Comparison of ENCODE assay signal across 8 mouse cellular contexts in the genomic region with DNA sequence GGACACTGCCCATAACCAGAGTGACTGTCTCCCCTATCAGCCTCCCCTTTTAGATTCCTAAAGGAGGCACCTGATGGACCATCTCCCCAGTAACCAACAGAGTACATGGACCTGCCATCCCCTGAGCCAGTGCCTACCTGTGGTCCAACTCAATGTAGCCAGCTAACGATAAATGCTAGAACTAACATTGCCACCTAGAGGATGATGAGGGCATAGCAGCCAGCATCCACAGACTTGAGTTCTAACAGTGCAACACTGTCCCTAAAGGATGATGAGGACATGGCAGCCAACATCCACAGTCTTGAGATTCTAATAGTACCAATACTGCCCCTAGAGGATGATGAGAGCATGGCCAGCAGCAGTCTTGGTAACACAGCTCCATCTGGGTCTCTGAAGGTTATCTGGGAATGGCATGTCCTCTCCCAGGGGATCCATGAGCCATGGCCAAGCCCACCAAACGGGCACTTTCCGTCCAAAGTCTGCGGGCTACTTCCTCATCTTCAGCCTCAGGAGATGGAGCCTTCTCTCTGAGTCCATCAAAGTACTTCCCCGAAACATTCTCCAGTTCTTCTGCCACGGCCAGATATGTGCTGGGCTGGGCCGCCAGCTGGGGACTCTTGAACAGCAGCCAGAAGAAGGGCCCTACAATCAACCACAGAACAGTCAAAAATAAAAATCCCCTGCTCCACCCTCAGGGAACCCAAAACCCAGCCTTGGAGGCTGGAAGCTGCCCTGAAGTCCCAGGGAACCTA. TPM values are rescaled to one million over a fixed set of nuclear protein-coding genes. Genes with fewer than 3 reads are reported as not detected.
DNase-seq lines count a peak whose midpoint lies in the region; ATAC-seq and TF ChIP-seq lines count a peak whose summit lies in the region.

No protein-coding gene starts in this region.

- H3K9ac ChIP-seq in embryonic facial prominence, embryonic 14.5 days (ENCODE audit: low read depth, low read length): no peak overlapping the region
- no peak overlapping the region for H3K9ac ChIP-seq in heart, adult 2 months (ENCODE audit: low read depth, low read length)
- H3K9ac ChIP-seq in limb, embryonic 11.5 days (ENCODE audit: low read length): no peak overlapping the region
- no peak overlapping the region for H3K9ac ChIP-seq in midbrain, embryonic 15.5 days

- peak; percentile 93 for TF ChIP-seq EP300 in heart, adult 2 months (IDR thresholded peaks at IDR 0.05; ENCODE audit: insufficient read depth, low read depth, low read length)

- H3K4me2 ChIP-seq in embryonic facial prominence, embryonic 14.5 days (ENCODE audit: low read depth, low read length): no peak overlapping the region
- H3K4me2 ChIP-seq in limb, embryonic 11.5 days (ENCODE audit: low read depth, severe bottlenecking): no peak overlapping the region
- no peak overlapping the region for H3K4me2 ChIP-seq in midbrain, embryonic 15.5 days

- DNase-seq in 416B (ENCODE audit: low read depth): peak; percentile 96
- peak; percentile 40 to 69 for DNase-seq in adrenal gland, postnatal 4 days (ENCODE audit: low spot score in 2 of 2)
- DNase-seq in embryonic facial prominence, embryonic 14.5 days (ENCODE audit: low spot score): peak; percentile 97
- peak; percentile 78 to 84 for DNase-seq in heart, adult 2 months
- peak; percentile 95 for DNase-seq in kidney, adult 2 months
- peak; percentile 91 for DNase-seq in limb, embryonic 11.5 days (ENCODE audit: low spot score)
- peak; percentile 82 to 88 for DNase-seq in spleen, adult 2 months (ENCODE audit: low read depth in 1 of 2, low spot score in 2 of 2)

- no peaks in the 10 kb centered on the region for H3K79me2 ChIP-seq in heart, adult 2 months (replicated peaks; ENCODE audit: control insufficient read depth, insufficient read depth, low read length)

- H3K4me1 ChIP-seq in embryonic facial prominence, embryonic 14.5 days (ENCODE audit: control insufficient read depth, insufficient read depth, low read length): no peaks in the 10 kb centered on the region
- H3K4me1 ChIP-seq in heart, adult 2 months (ENCODE audit: control insufficient read depth, insufficient read depth, low read length): no peaks in the 10 kb centered on the region
- H3K4me1 ChIP-seq in kidney, adult 2 months (ENCODE audit: control insufficient read depth, insufficient read depth, low read length): no peaks in the 10 kb centered on the region
- no peaks in the 10 kb centered on the region for H3K4me1 ChIP-seq in limb, embryonic 11.5 days (ENCODE audit: control insufficient read depth, insufficient read depth, low read length)
- H3K4me1 ChIP-seq in midbrain, embryonic 15.5 days: no peaks in the 10 kb centered on the region
- H3K4me1 ChIP-seq in spleen, adult 2 months (ENCODE audit: control insufficient read depth, insufficient read depth, insufficient read length): no peaks in the 10 kb centered on the region; the same call in 1 of the 2 replicates

- TF ChIP-seq POLR2A in heart, adult 2 months (IDR thresholded peaks at IDR 0.05; ENCODE audit: insufficient read depth, low read depth, low read length): no peak
- TF ChIP-seq POLR2A in kidney, adult 2 months (IDR thresholded peaks at IDR 0.05; ENCODE audit: low read depth, low read length): no peak
- no peak for TF ChIP-seq POLR2A in spleen, adult 2 months (IDR thresholded peaks at IDR 0.05; ENCODE audit: low read depth, low read length)

- H3K27ac ChIP-seq in embryonic facial prominence, embryonic 14.5 days (replicated peaks; ENCODE audit: low read depth, low read length): no peak overlapping the region
- H3K27ac ChIP-seq in heart, adult 2 months: no peak overlapping the region
- no peak overlapping the region for H3K27ac ChIP-seq in kidney, adult 2 months (ENCODE audit: insufficient read depth, low read depth, low read length)
- H3K27ac ChIP-seq in limb, embryonic 11.5 days (replicated peaks; ENCODE audit: low read depth, low read length): no peak overlapping the region
- no peak overlapping the region for H3K27ac ChIP-seq in midbrain, embryonic 15.5 days
- H3K27ac ChIP-seq in spleen, adult 2 months (ENCODE audit: insufficient read depth, low read length): no peak overlapping the region

- peak; percentile 94 for ATAC-seq in embryonic facial prominence, embryonic 14.5 days (ENCODE audit: low read depth)
- ATAC-seq in limb, embryonic 11.5 days (ENCODE audit: insufficient number of reproducible peaks, low FRiP score, low TSS enrichment, low read depth): peak; percentile 87
- ATAC-seq in midbrain, embryonic 15.5 days (replicated peaks): peak; percentile 93

- peaks cover 71% of the 10 kb centered on the region for H3K36me3 ChIP-seq in embryonic facial prominence, embryonic 14.5 days (ENCODE audit: control insufficient read depth, insufficient read depth, low read length)
- no peaks in the 10 kb centered on the region for H3K36me3 ChIP-seq in heart, adult 2 months (ENCODE audit: control insufficient read depth, insufficient read depth, low read length)
- H3K36me3 ChIP-seq in kidney, adult 2 months (ENCODE audit: control insufficient read depth, insufficient read depth, low read length): peaks cover 2% of the 10 kb centered on the region; the same call in 1 of the 2 replicates
- H3K36me3 ChIP-seq in limb, embryonic 11.5 days (ENCODE audit: control insufficient read depth, insufficient read depth, low read length): peaks cover 3% of the 10 kb centered on the region; the same call in 1 of the 2 replicates
- peaks cover 42% of the 10 kb centered on the region for H3K36me3 ChIP-seq in midbrain, embryonic 15.5 days (replicated peaks)
- peaks cover 5% of the 10 kb centered on the region for H3K36me3 ChIP-seq in spleen, adult 2 months (ENCODE audit: control insufficient read depth, insufficient read depth, low read length)

- 0 out of 2 replicates have a peak, but pooled peaks cover 4% of the 10 kb centered on the region for H3K9me3 ChIP-seq in embryonic facial prominence, embryonic 14.5 days (ENCODE audit: control insufficient read depth, low read length)
- H3K9me3 ChIP-seq in limb, embryonic 11.5 days (ENCODE audit: control insufficient read depth, low read length): no peaks in the 10 kb centered on the region; the same call in 1 of the 2 replicates
- H3K9me3 ChIP-seq in midbrain, embryonic 15.5 days: no peaks in the 10 kb centered on the region

- H3K27me3 ChIP-seq in embryonic facial prominence, embryonic 14.5 days (replicated peaks; ENCODE audit: control insufficient read depth, insufficient read depth, low read length): no peaks in the 10 kb centered on the region
- H3K27me3 ChIP-seq in heart, adult 2 months (ENCODE audit: control insufficient read depth, insufficient read depth, low read length): no peaks in the 10 kb centered on the region
- no peaks in the 10 kb centered on the region for H3K27me3 ChIP-seq in kidney, adult 2 months (replicated peaks; ENCODE audit: control insufficient read depth, insufficient read depth, low read length)
- no peaks in the 10 kb centered on the region for H3K27me3 ChIP-seq in limb, embryonic 11.5 days (ENCODE audit: control insufficient read depth, insufficient read depth, low read length)
- H3K27me3 ChIP-seq in midbrain, embryonic 15.5 days (replicated peaks): no peaks in the 10 kb centered on the region
- no peaks in the 10 kb centered on the region for H3K27me3 ChIP-seq in spleen, adult 2 months (ENCODE audit: control insufficient read depth, insufficient read depth, low read length)

- no peak; the same call in 1 of the 2 replicates for TF ChIP-seq CTCF in heart, adult 2 months (IDR thresholded peaks at IDR 0.05)
- TF ChIP-seq CTCF in kidney, adult 2 months (conservative IDR thresholded peaks at IDR 0.05; ENCODE audit: insufficient read depth, insufficient read length, low read depth, low read length): peak; percentile 100; the same call in 1 of the 2 replicates
- TF ChIP-seq CTCF in spleen, adult 2 months (IDR thresholded peaks at IDR 0.05; ENCODE audit: extremely low read depth, insufficient read depth, insufficient read length, insufficient replicate concordance): peak; percentile 91; the same call in 1 of the 2 replicates

- H3K4me3 ChIP-seq in embryonic facial prominence, embryonic 14.5 days (ENCODE audit: low read depth, low read length): no peak overlapping the region
- H3K4me3 ChIP-seq in heart, adult 2 months: no peak overlapping the region
- H3K4me3 ChIP-seq in kidney, adult 2 months (ENCODE audit: insufficient read depth, low read depth, low read length): no peak overlapping the region
- H3K4me3 ChIP-seq in limb, embryonic 11.5 days (ENCODE audit: low read depth, low read length): no peak overlapping the region
- H3K4me3 ChIP-seq in midbrain, embryonic 15.5 days: no peak overlapping the region
- H3K4me3 ChIP-seq in spleen, adult 2 months (ENCODE audit: extremely low read depth, insufficient read depth, insufficient read length): no peak overlapping the region

- intact Hi-C loops in heart, adult 2 months (cut with DNase I): loop anchor here (1.0 to 10.0 kb wide), 4 partner anchors 130 to 403 kb away; no protein-coding TSS in a partner anchor

- WGBS in embryonic facial prominence, embryonic 14.5 days: 73% methylated on average over 7 of the region's 7 CpGs
- WGBS in heart, adult 2 months: 41% methylated on average over 7 of the region's 7 CpGs
- WGBS in kidney, adult 2 months: 63% methylated on average over 7 of the region's 7 CpGs
- WGBS in limb, embryonic 11.5 days: 79% methylated on average over 7 of the region's 7 CpGs
- WGBS in midbrain, embryonic 15.5 days: 76% methylated on average over 7 of the region's 7 CpGs
- 68% methylated on average over 7 of the region's 7 CpGs for WGBS in spleen, adult 2 months

RNA-seq across cellular contexts. Expression of gene Rdh13, which starts 18.1 kb away (rescaled TPM):
- 10 to 100 TPM; 31.7 to 34.3 TPM for total RNA-seq in adrenal gland, postnatal 4 days (2021)
- 21.6 and 23.9 TPM in 2 replicates for polyA plus RNA-seq in embryonic facial prominence, embryonic 14.5 days (2014; fragmentation: Nextera tagmentation; extraction: Ambion mirVana)
- total RNA-seq in heart, adult 2 months (2021): 10 to 100 TPM; 31.0 to 34.1 TPM
- polyA plus RNA-seq in heart, adult 2 months (2012; rRNA removed): 25.1 and 42.5 TPM in 2 replicates
- polyA plus RNA-seq in kidney, adult 2 months (2012; rRNA removed): 21.0 and 23.8 TPM in 2 replicates
- 29.8 and 30.0 TPM in 2 replicates for polyA plus RNA-seq in limb, embryonic 11.5 days (2014; fragmentation: Nextera tagmentation; extraction: Ambion mirVana)
- 44.4 and 46.5 TPM in 2 replicates for polyA plus RNA-seq in midbrain, embryonic 15.5 days (2015; fragmentation: Nextera tagmentation; extraction: Ambion mirVana)
- 6.4 and 7.8 TPM in 2 replicates for polyA plus RNA-seq in spleen, adult 2 months (2012; rRNA removed)

RNA-seq across cellular contexts. Expression of gene Gp6, which starts 29.8 kb away (rescaled TPM):
- under 1 TPM; 0.11 to 0.40 TPM for total RNA-seq in adrenal gland, postnatal 4 days (2021)
- polyA plus RNA-seq in embryonic facial prominence, embryonic 14.5 days (2014; fragmentation: Nextera tagmentation; extraction: Ambion mirVana): 0.30 and 0.36 TPM in 2 replicates
- 1 to 10 TPM in 1 of 2 experiments, under 1 TPM in 1; 0.50 to 1.9 TPM for total RNA-seq in heart, adult 2 months (2021)
- polyA plus RNA-seq in heart, adult 2 months (2012; rRNA removed): 0.44 and 0.76 TPM in 2 replicates
- 0.02 TPM in 1 of 2 replicates, not detected in the other for polyA plus RNA-seq in kidney, adult 2 months (2012; rRNA removed)
- polyA plus RNA-seq in limb, embryonic 11.5 days (2014; fragmentation: Nextera tagmentation; extraction: Ambion mirVana): 0.23 and 0.67 TPM in 2 replicates
- 0.18 TPM in 1 of 2 replicates, not detected in the other for polyA plus RNA-seq in midbrain, embryonic 15.5 days (2015; fragmentation: Nextera tagmentation; extraction: Ambion mirVana)
- 2.9 and 3.2 TPM in 2 replicates for polyA plus RNA-seq in spleen, adult 2 months (2012; rRNA removed)

RNA-seq across cellular contexts. Expression of gene Eps8l1, which starts 33.1 kb away (rescaled TPM):
- 1 to 10 TPM; 7.8 to 9.3 TPM for total RNA-seq in adrenal gland, postnatal 4 days (2021)
- 4.9 and 8.0 TPM in 2 replicates for polyA plus RNA-seq in embryonic facial prominence, embryonic 14.5 days (2014; fragmentation: Nextera tagmentation; extraction: Ambion mirVana)
- 1 to 10 TPM; 3.3 to 3.5 TPM for total RNA-seq in heart, adult 2 months (2021)
- polyA plus RNA-seq in heart, adult 2 months (2012; rRNA removed): 0.74 and 0.82 TPM in 2 replicates
- polyA plus RNA-seq in kidney, adult 2 months (2012; rRNA removed): 10.6 and 12.7 TPM in 2 replicates
- polyA plus RNA-seq in limb, embryonic 11.5 days (2014; fragmentation: Nextera tagmentation; extraction: Ambion mirVana): 3.4 and 6.7 TPM in 2 replicates
- 13.1 and 13.2 TPM in 2 replicates for polyA plus RNA-seq in midbrain, embryonic 15.5 days (2015; fragmentation: Nextera tagmentation; extraction: Ambion mirVana)
- polyA plus RNA-seq in spleen, adult 2 months (2012; rRNA removed): 0.12 and 0.18 TPM in 2 replicates
